In genomic region chr19:44511451-44512231, GRCm38 (mm10) we compare ENCODE assay signal across 10 mouse cellular contexts. TPM values are rescaled to one million over a fixed set of nuclear protein-coding genes. Genes with fewer than 3 reads are reported as not detected.
A peak's percentile ranks its signal among the peaks of the same experiment; 100 is the strongest.
DNase-seq lines count a peak whose midpoint lies in the region; ATAC-seq lines count a peak whose summit lies in the region.
"Had no signal": no experiment of that assay in that cellular context is flagged by ENCODE, and none has a peak within 500 bp of the region (broad histone marks: within the 10 kb centered on the region; RNA-seq: fewer than 3 reads in every experiment).

No protein-coding gene starts in this region.

- no peak for ATAC-seq in embryonic facial prominence, embryonic 15.5 days (ENCODE audit: insufficient number of reproducible peaks, low FRiP score, low TSS enrichment, low read depth)
- peak; percentile 69 for ATAC-seq in hindbrain, embryonic 15.5 days (ENCODE audit: low FRiP score, low read depth)
- ATAC-seq in liver, embryonic 12.5 days, result no peak

- H3K9ac ChIP-seq in embryonic facial prominence, embryonic 15.5 days, result no peak overlapping the region
- H3K9ac ChIP-seq in hindbrain, embryonic 15.5 days, result peak overlapping the region; percentile 43
- H3K9ac ChIP-seq in liver, embryonic 12.5 days, result no peak overlapping the region

- peak overlapping the region; percentile 41 for H3K4me3 ChIP-seq in embryonic facial prominence, embryonic 15.5 days (replicated peaks)
- H3K4me3 ChIP-seq in hindbrain, embryonic 15.5 days, result peak overlapping the region; percentile 46
- H3K4me3 ChIP-seq in liver, embryonic 12.5 days, result peak overlapping the region; percentile 37

- H3K4me2 ChIP-seq in embryonic facial prominence, embryonic 15.5 days (replicated peaks), result peak overlapping the region; percentile 75
- H3K4me2 ChIP-seq in hindbrain, embryonic 15.5 days, result peak overlapping the region; percentile 95
- peak overlapping the region; percentile 64 for H3K4me2 ChIP-seq in liver, embryonic 12.5 days

- no peak overlapping the region for H3K27ac ChIP-seq in embryonic facial prominence, embryonic 15.5 days (replicated peaks)
- H3K27ac ChIP-seq in hindbrain, embryonic 15.5 days (replicated peaks), result no peak overlapping the region
- no peak overlapping the region for H3K27ac ChIP-seq in liver, embryonic 12.5 days

- H3K27me3 ChIP-seq in embryonic facial prominence, embryonic 15.5 days, result peaks cover 82% of the 10 kb centered on the region
- peaks cover 91% of the 10 kb centered on the region for H3K27me3 ChIP-seq in hindbrain, embryonic 15.5 days
- peaks cover 94% of the 10 kb centered on the region for H3K27me3 ChIP-seq in liver, embryonic 12.5 days (replicated peaks)

- peak; percentile 29 to 30 for DNase-seq in cerebellum, postnatal 10 days
- DNase-seq in cerebellum, adult 9-10 months, result no peak
- DNase-seq in B cell, adult 2 months, result peak; percentile 15 to 19
- DNase-seq in right cerebral cortex, postnatal 25 days, result peak; percentile 17
- DNase-seq in layer of hippocampus, adult 18-20 months (ENCODE audit: low spot score in 2 of 2), result no peak

- H3K9me3 ChIP-seq in embryonic facial prominence, embryonic 15.5 days (replicated peaks), result no peaks in the 10 kb centered on the region
- H3K9me3 ChIP-seq in hindbrain, embryonic 15.5 days, result no peaks in the 10 kb centered on the region
- H3K9me3 ChIP-seq in liver, embryonic 12.5 days (replicated peaks), result no peaks in the 10 kb centered on the region

- no peaks in the 10 kb centered on the region for H3K36me3 ChIP-seq in embryonic facial prominence, embryonic 15.5 days
- H3K36me3 ChIP-seq in hindbrain, embryonic 15.5 days, result no peaks in the 10 kb centered on the region
- no peaks in the 10 kb centered on the region for H3K36me3 ChIP-seq in liver, embryonic 12.5 days

- peaks cover 17% of the 10 kb centered on the region for H3K4me1 ChIP-seq in embryonic facial prominence, embryonic 15.5 days
- H3K4me1 ChIP-seq in hindbrain, embryonic 15.5 days (replicated peaks), result peaks cover 35% of the 10 kb centered on the region
- H3K4me1 ChIP-seq in liver, embryonic 12.5 days, result no peaks in the 10 kb centered on the region

- under 1% methylated on average over 65 of the region's 66 CpGs for WGBS in embryonic facial prominence, embryonic 15.5 days
- WGBS in hindbrain, embryonic 15.5 days, result under 1% methylated on average over 66 of the region's 66 CpGs
- WGBS in liver, embryonic 12.5 days (ENCODE audit: insufficient replicate concordance), result 1% methylated on average over 66 of the region's 66 CpGs

RNA-seq across cellular contexts. Expression of gene Wnt8b, which starts 18.4 kb away (rescaled TPM):
- not detected in 2 replicates for polyA plus RNA-seq in embryonic facial prominence, embryonic 15.5 days (2015; fragmentation: Nextera tagmentation; extraction: Ambion mirVana)
- polyA plus RNA-seq in hindbrain, embryonic 15.5 days (2015; fragmentation: Nextera tagmentation; extraction: Ambion mirVana), result 0.04 TPM in 1 of 2 replicates, not detected in the other
- not detected in 2 replicates for polyA plus RNA-seq in liver, embryonic 12.5 days (2016; fragmentation: Nextera tagmentation; extraction: Ambion mirVana)
- total RNA-seq in layer of hippocampus, adult 18-20 months (2021), result not detected
- total RNA-seq: gastrocnemius, postnatal 4 days had no signal
- polyA plus RNA-seq: C2C12 had no signal

RNA-seq across cellular contexts. Expression of gene Sec31b, which starts 34.0 kb away (rescaled TPM):
- 0.41 and 0.56 TPM in 2 replicates for polyA plus RNA-seq in embryonic facial prominence, embryonic 15.5 days (2015; fragmentation: Nextera tagmentation; extraction: Ambion mirVana)
- polyA plus RNA-seq in hindbrain, embryonic 15.5 days (2015; fragmentation: Nextera tagmentation; extraction: Ambion mirVana), result 0.20 and 0.38 TPM in 2 replicates
- 0.36 and 0.38 TPM in 2 replicates for polyA plus RNA-seq in liver, embryonic 12.5 days (2016; fragmentation: Nextera tagmentation; extraction: Ambion mirVana)
- under 1 TPM; 0.27 to 0.28 TPM for total RNA-seq in layer of hippocampus, adult 18-20 months (2021)

RNA-seq across cellular contexts. Expression of gene Gm20538, which starts 41.0 kb away (rescaled TPM):
- 1.3 TPM in 2 replicates for polyA plus RNA-seq in embryonic facial prominence, embryonic 15.5 days (2015; fragmentation: Nextera tagmentation; extraction: Ambion mirVana)
- not detected in 2 replicates for polyA plus RNA-seq in hindbrain, embryonic 15.5 days (2015; fragmentation: Nextera tagmentation; extraction: Ambion mirVana)
- not detected in 2 replicates for polyA plus RNA-seq in liver, embryonic 12.5 days (2016; fragmentation: Nextera tagmentation; extraction: Ambion mirVana)
- total RNA-seq in layer of hippocampus, adult 18-20 months (2021), result not detected
- total RNA-seq: gastrocnemius, postnatal 4 days had no signal
- polyA plus RNA-seq: C2C12 had no signal

RNA-seq across cellular contexts. Expression of gene Ndufb8, which starts 43.6 kb away (rescaled TPM):
- polyA plus RNA-seq in embryonic facial prominence, embryonic 15.5 days (2015; fragmentation: Nextera tagmentation; extraction: Ambion mirVana), result 434 and 496 TPM in 2 replicates
- 674 and 705 TPM in 2 replicates for polyA plus RNA-seq in hindbrain, embryonic 15.5 days (2015; fragmentation: Nextera tagmentation; extraction: Ambion mirVana)
- polyA plus RNA-seq in liver, embryonic 12.5 days (2016; fragmentation: Nextera tagmentation; extraction: Ambion mirVana), result 381 and 395 TPM in 2 replicates
- 100 to 1,000 TPM; 379 to 385 TPM for total RNA-seq in layer of hippocampus, adult 18-20 months (2021)

RNA-seq across cellular contexts. Expression of gene Hif1an, which starts 51.0 kb away (rescaled TPM):
- polyA plus RNA-seq in embryonic facial prominence, embryonic 15.5 days (2015; fragmentation: Nextera tagmentation; extraction: Ambion mirVana), result 26.3 and 29.8 TPM in 2 replicates
- polyA plus RNA-seq in hindbrain, embryonic 15.5 days (2015; fragmentation: Nextera tagmentation; extraction: Ambion mirVana), result 23.6 and 24.8 TPM in 2 replicates
- polyA plus RNA-seq in liver, embryonic 12.5 days (2016; fragmentation: Nextera tagmentation; extraction: Ambion mirVana), result 18.0 and 18.3 TPM in 2 replicates
- total RNA-seq in layer of hippocampus, adult 18-20 months (2021), result 10 to 100 TPM; 30.3 to 34.3 TPM

Comparison
In these comparisons a context has a peak if more than half of its experiments do, and no peak if none do; other contexts are left out.
1. DNase-seq: peak in cerebellum, postnatal 10 days (2 of 2), B cell, adult 2 months (2 of 2) and right cerebral cortex, postnatal 25 days (single experiment); none in cerebellum, adult 9-10 months (single experiment) and layer of hippocampus, adult 18-20 months (0 of 2).
2. Peak in every context shown above with its lines, with median percentiles within 50 percentile points of each other: H3K4me2 ChIP-seq and H3K4me3 ChIP-seq.